Mouse (Mus musculus): ENCODE results near the gene Psmd4.

GRCm38 (mm10) chr3:95003273-95003672, 39.1 kb downstream of the Psmd4 start:
- TF ChIP-seq CTCF (IDR thresholded peaks at IDR 0.05; ENCODE audit: borderline replicate concordance, insufficient read depth, low read length), result no peak
- TF ChIP-seq POLR2A (IDR thresholded peaks at IDR 0.05; ENCODE audit: low read depth, low read length), result no peak
